Comparison of ENCODE assay signal across 18 mouse cellular contexts in genomic region chr6:86908561-86909150, GRCm38 (mm10). TPM values are rescaled to one million over a fixed set of nuclear protein-coding genes. Genes with fewer than 3 reads are reported as not detected.
DNase-seq lines count a peak whose midpoint lies in the region; ATAC-seq and TF ChIP-seq lines count a peak whose summit lies in the region.
"Had no signal": no experiment of that assay in that cellular context is flagged by ENCODE, and none has a peak within 500 bp of the region (broad histone marks: within the 10 kb centered on the region; RNA-seq: fewer than 3 reads in every experiment).

No protein-coding gene starts in this region.

- 75% methylated on average over 5 of the region's 5 CpGs for WGBS in midbrain, postnatal 0 days

- no peak for ATAC-seq in midbrain, postnatal 0 days (ENCODE audit: low FRiP score)
- ATAC-seq: intestine, embryonic 15.5 days; liver, embryonic 12.5 days had no signal

- no peaks in the 10 kb centered on the region for H3K27me3 ChIP-seq in midbrain, postnatal 0 days (ENCODE audit: insufficient read depth, low read length)
- H3K27me3 ChIP-seq: embryonic facial prominence, embryonic 15.5 days; hindbrain, embryonic 15.5 days; intestine, embryonic 15.5 days; liver, embryonic 12.5 days had no signal

- no peaks in the 10 kb centered on the region for H3K9me3 ChIP-seq in midbrain, postnatal 0 days (ENCODE audit: low read length)
- H3K9me3 ChIP-seq: embryonic facial prominence, embryonic 15.5 days; G1E; hindbrain, embryonic 15.5 days; intestine, embryonic 15.5 days; liver, embryonic 12.5 days had no signal

- H3K4me2 ChIP-seq in midbrain, postnatal 0 days (ENCODE audit: low read depth, low read length, poor library complexity, severe bottlenecking): no peak overlapping the region
- H3K4me2 ChIP-seq: embryonic facial prominence, embryonic 15.5 days; hindbrain, embryonic 15.5 days; intestine, embryonic 15.5 days; liver, embryonic 12.5 days had no signal

- no peaks in the 10 kb centered on the region for H3K36me3 ChIP-seq in midbrain, postnatal 0 days (ENCODE audit: insufficient read depth, low read length)
- H3K36me3 ChIP-seq: embryonic facial prominence, embryonic 15.5 days; hindbrain, embryonic 15.5 days; intestine, embryonic 15.5 days; liver, embryonic 12.5 days had no signal

- TF ChIP-seq CTCF in midbrain, postnatal 0 days (IDR thresholded peaks at IDR 0.05): no peak

- H3K4me3 ChIP-seq in midbrain, postnatal 0 days (ENCODE audit: low read depth, low read length): no peak overlapping the region
- H3K4me3 ChIP-seq: embryonic facial prominence, embryonic 15.5 days; hindbrain, embryonic 15.5 days; intestine, embryonic 15.5 days; liver, embryonic 12.5 days had no signal

- peak; percentile 35 for DNase-seq in kidney, adult 8-10 months
- no peak for DNase-seq in kidney, postnatal 4 days
- peak; percentile 5 for DNase-seq in lung, postnatal 10 days
- DNase-seq in lung, postnatal 25 days (ENCODE audit: low spot score): no peak
- DNase-seq in R1 (ENCODE audit: low read depth, low spot score): peak; percentile 48
- peak; percentile 37 for DNase-seq in kidney, postnatal 14 days
- no peak for DNase-seq in midbrain, postnatal 0 days (ENCODE audit: low spot score)
- DNase-seq in testis, postnatal 14 days (ENCODE audit: low spot score): no peak
- DNase-seq: cerebellum, adult 18-20 months; cerebellum, postnatal 25 days; embryo, embryonic 11 days; lung, postnatal 36 days; right cerebral cortex, postnatal 4 days had no signal

- no peak overlapping the region for H3K9ac ChIP-seq in midbrain, postnatal 0 days (replicated peaks; ENCODE audit: low read length, poor library complexity, severe bottlenecking)
- H3K9ac ChIP-seq: embryonic facial prominence, embryonic 15.5 days; hindbrain, embryonic 15.5 days; intestine, embryonic 15.5 days; liver, embryonic 12.5 days had no signal

- no peaks in the 10 kb centered on the region for H3K4me1 ChIP-seq in midbrain, postnatal 0 days (ENCODE audit: insufficient read depth, low read length)
- H3K4me1 ChIP-seq: embryonic facial prominence, embryonic 15.5 days; hindbrain, embryonic 15.5 days; intestine, embryonic 15.5 days had no signal

- H3K27ac ChIP-seq in midbrain, postnatal 0 days (ENCODE audit: low read depth, low read length): no peak overlapping the region
- H3K27ac ChIP-seq: embryonic facial prominence, embryonic 15.5 days; hindbrain, embryonic 15.5 days; intestine, embryonic 15.5 days; liver, embryonic 12.5 days had no signal

RNA-seq across cellular contexts. Expression of gene Aak1, which starts 59.3 kb away (rescaled TPM):
- 74.4 and 79.2 TPM in 2 replicates for total RNA-seq in midbrain, postnatal 0 days (2014; rRNA removed)
- 29.1 and 41.8 TPM in 2 replicates for polyA plus RNA-seq in midbrain, postnatal 0 days (2015; fragmentation: Nextera tagmentation; extraction: Ambion mirVana)

Comparison
In these comparisons a context has a peak if more than half of its experiments do, and no peak if none do; other contexts are left out.
1. DNase-seq: peak in kidney, adult 8-10 months (2 of 2), lung, postnatal 10 days (single experiment), R1 (single experiment) and kidney, postnatal 14 days (single experiment); none in kidney, postnatal 4 days (0 of 2), lung, postnatal 25 days (single experiment), midbrain, postnatal 0 days (single experiment) and testis, postnatal 14 days (single experiment).